Mouse (Mus musculus) spleen, postnatal 10 days (tissue): ENCODE data around the gene Pipox.

Experiments used
- DNase-seq, 2 experiments: peaks; one replicate each; pipeline ENCODE4 v3.0.0; 2021 to 2022; ENCODE audit warnings: low spot score in 2 of 2

Gene Pipox

DNA sequence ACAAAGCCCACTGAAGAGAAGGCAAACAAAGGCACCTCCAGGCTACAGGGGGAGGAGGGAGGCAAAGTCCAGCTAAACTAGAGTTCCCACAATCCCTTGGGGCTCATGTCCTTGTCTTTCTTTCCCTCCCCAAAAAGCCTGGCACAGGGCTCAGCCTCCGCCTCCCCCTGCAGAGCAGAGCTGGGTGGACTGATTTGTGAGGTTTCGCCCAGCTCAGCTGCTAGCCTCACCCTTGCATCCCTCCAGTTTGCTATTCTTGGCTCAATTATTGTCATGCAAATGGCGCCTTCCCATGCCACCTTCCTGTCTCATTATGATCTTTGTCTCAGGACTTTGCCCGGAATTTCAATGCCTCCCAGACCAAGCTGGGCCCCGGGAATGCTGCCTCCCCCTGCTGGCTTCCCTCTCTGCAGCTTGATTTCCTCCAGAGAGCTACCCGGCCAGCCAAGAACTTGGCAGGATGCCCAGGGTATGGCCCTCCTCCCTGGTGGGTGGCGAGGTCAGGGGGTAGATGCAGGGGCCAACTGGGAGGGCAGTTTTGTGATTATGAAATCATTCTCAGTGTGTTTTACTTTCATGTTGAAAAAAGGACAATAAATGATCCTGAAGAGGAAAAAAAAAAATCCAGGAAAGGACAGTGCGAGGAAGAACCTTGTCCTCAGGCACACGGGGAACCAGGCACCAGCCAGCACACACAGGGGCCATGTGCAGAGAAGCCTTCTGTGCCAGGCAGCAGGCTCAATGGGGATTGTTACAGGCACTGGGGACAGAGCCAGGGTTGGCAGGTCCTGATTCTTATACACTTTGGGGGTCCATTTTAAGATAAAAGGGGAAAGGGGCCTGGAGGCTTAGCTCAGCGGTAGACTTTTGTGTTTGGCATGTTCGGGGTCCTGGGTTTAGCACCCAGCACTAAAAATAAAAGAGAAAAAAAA lies at the start of gene Pipox:
Pipox (minus strand) TSS at position 310 of the 932 bp plus-strand sequence.
- peak in 1 of 2 experiments; percentile 45 for DNase-seq

- DNase-seq, result no peak
Observed at GRCm38 (mm10) chr11:77942230-77942629, 48.3 kb upstream of the Pipox start.

DNA sequence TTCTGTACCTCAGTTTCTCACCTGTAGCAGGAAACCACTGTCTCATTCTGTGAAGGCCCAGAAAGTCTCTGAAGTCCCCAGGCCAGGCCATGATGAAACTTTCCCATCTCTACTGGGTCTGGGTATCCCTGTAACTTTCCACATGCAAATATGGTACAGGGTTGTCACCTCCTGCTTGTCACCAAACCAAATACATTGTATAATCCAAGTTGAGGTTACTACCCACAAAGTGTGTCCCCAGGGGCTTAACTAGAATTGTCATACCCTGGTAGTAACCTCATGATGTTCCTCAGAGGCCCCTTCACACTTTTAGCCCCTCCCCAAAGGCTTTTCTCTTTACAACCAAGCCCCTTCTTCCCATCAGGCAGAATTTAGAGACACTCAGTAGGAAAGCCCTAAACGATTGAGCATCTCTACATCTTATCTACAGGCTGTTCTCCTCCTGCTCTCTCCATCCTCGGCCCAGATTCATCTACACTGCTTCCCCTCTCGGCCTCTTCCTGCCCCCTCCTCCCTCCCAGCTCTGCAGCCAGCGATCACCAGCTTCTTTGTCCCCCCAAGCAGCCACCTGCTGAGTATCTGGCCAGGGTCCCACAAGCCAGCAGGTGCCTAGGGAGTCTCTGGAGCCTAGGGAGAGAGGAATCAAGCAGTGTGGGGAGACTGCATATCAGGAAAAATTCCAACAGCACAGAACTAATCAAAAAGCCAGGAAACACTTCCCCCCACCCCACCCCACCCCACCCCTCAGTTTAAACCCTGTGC lies 43.9 kb upstream of the Pipox start:
- no peak for DNase-seq

- DNase-seq, result no peak
Observed at GRCm38 (mm10) chr11:77936846-77937245, 43.0 kb upstream of the Pipox start.

- DNase-seq, result no peak
Observed at GRCm38 (mm10) chr11:77934568-77935311, 40.8 kb upstream of the Pipox start.

GRCm38 (mm10) chr11:77934111-77934521 lies 40.2 kb upstream of the Pipox start:
- no peak for DNase-seq

- DNase-seq, result no peak
Observed at GRCm38 (mm10) chr11:77932576-77932975, 38.7 kb upstream of the Pipox start.

DNA sequence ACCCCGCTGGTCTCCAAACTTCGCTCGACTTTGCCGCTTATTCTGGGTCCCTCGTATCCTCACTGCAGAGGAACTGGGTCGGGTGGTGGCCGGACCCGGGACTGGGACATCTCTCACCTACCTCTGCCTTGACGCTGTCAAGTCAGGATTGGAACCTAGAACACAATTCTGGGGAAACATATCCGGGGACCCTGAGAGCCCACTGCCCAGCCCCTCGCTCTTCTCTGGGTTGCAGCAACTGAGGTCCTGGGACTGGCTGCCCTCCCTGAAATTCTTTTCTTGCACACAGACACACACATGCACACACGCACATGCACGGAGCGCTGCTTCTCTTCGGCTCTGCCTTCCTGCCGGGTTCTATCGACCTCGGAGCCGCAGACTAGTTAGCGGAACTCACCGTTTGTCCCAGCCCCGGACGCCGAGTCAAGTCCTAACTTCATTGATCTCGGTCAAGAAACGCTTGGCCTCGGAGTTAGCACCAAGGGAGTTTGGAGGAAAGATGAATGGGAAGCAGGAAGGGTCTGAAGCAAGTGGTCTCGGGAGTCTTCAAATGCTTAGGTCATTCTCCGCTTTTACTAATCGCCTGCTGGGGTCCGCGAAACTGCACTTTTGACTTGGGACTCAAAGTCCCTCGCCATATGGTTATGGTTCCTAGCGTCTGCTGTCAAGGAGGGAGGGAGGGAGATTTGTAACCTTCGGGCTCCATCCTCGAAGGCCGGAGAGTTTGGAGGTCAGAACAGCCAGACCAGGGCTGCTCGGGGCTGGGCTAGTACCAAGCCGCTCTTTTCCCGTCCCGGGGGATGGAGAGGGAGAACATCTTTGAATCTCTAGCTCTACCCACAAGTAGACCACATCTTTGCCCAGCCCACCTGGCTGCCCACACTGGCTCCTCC lies 37.9 kb upstream of the Pipox start:
- peak in 1 of 2 experiments; percentile 17 for DNase-seq

- peak; percentile 35 to 83 for DNase-seq
Observed at GRCm38 (mm10) chr11:77930751-77931540, 37.0 kb upstream of the Pipox start, which contains the start of gene Sez6. Gene Sez6 (plus strand): TSS chr11:77930800.

DNA sequence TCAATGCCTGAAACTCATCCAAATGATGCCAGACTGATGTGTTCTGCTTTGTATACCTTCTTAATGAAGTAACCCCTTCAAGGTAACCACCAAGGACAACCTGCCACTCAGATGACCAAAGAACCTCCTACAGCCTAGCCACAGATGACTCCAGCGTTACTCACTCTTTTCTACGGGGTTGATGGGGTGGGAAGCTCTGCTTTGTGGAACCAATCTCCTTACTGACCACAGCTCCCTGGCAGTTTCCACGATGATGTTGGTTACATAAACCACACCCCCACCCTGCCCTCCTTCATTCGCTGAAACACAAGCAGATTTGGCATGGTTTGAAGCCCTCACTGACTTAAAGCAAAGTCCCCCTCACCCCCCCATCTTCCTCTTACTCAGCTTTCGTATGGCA lies 33.9 kb upstream of the Pipox start:
- DNase-seq, result no peak

GRCm38 (mm10) chr11:77926666-77927065 lies 32.8 kb upstream of the Pipox start:
- DNase-seq, result no peak

- no peak for DNase-seq
Observed at GRCm38 (mm10) chr11:77925836-77926657, 32.2 kb upstream of the Pipox start.

DNA sequence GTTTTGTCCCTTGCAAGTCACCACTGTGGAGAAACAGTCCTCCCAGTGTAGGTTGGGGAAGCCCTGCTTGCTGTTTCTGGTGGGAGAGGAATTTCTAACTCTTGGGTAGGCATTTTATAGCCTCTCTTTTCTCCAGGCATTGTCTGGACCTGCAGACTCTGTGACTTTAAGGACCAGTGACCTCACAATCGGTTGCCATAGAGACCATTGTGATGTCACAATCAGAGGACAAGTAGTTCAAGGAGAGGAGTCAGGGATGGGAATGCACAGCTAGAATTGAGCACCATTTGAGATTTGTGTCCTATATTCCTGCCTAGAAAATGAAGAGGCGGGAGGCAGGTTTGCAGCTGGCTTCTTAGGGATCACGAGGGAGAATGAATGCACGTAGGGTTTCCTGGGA lies 29.4 kb upstream of the Pipox start:
- no peak for DNase-seq

GRCm38 (mm10) chr11:77917166-77917565 lies 23.3 kb upstream of the Pipox start:
- no peak for DNase-seq

DNA sequence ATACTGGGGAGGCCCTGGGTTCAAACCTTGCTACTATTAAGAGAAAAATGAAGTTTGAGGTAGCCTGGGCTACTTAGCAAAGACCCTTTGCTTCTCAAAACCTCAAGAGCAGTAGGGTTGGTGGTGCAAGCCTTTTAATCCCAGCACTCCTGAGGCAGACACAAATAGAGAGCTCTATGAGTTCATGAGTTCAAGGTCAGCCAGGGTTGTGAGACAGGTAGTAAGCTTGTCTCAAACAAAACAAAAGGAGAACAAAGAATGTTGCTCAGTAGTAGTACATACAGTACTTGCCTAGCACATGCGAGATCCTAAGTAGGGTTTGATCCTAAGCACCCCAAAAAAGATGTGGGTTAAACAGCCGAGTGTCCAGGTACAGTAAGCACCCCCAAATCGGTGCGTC lies 22.8 kb upstream of the Pipox start:
- no peak for DNase-seq

DNA sequence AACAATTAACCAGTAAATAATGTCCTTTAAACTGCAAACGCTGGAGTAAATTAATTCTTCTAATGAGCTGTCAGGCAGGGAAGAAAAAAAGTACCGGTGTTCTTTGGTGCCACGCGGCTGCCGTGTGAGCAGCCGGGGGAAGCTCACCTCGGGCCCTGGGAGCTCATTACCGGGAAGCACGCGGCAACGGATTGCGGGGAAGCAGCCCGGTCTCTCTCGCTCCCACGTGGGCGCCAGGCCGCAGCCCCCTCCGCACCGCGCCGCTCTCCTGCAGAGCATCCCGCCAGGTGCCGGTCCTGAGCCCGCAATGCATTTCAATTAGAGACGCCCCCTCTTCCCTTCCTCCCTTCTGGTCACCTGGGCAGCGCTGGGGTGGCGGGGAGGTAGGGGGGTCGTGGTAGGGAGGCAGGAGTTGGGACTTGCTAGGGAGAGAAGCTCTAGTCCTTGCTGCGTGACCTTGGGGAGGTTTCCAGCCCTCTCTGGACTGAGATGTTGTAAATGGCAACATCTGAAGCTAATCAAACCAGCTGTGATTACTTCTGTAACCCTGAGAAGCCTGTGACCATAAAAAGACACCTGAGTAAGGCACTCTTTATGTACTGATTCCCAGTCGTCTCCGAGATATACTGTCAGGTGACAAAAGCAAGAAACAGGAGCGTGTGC lies 20.8 kb upstream of the Pipox start:
- DNase-seq, result no peak

GRCm38 (mm10) chr11:77913505-77913904 lies 19.6 kb upstream of the Pipox start:
- DNase-seq, result no peak

DNA sequence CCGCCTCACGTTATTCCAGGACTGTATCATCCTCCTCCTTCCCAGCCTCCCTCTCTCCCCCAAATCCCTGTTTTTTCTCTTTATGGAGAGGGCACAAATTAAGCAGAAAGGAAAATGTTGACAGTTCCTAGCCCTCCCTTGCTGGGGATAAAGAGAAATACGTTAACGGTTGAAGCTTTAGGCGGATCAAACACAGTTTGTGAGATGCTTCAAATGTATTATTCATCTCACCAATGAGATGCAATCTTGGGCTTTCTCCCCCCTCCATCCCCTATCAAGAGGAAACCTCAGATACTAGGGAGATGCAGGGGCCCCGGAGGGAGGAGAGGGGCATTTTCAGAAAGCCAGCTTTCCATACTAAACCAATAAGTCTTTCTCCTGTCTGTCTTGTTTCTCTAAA lies 15.9 kb upstream of the Pipox start:
- DNase-seq, result no peak

DNA sequence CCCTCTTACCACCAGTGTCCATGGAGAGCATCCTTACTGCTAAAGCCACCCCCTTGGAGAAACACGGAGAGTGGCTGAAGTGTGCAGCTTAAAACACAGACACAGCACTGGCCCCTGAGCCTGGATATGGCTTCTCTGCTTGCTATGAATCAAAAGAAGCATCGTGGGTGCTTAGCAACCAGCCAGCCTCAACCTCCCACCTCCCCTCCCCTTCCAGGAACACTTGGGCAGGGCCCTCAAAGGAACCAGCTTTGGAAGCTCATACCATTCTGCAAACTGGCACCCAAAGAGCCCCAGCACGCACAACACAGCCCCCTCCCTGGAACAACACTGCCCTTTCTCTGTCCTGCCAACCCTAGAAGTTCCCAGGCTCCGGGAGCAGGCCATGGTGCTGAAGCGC lies 15.5 kb upstream of the Pipox start:
- no peak for DNase-seq
